Mouse (Mus musculus) small intestine, adult 2 months (tissue): ENCODE results near the gene Slc7a4. TPM values are rescaled to one million over a fixed set of nuclear protein-coding genes. Genes with fewer than 3 reads are reported as not detected.
"Not testable (repeated sequence)": the region's sequence is repeated elsewhere in the genome, so short reads cannot be mapped to it uniquely, and the experiment has no call there.

Source experiments
- H3K27ac ChIP-seq: fragments of 200-500 bp; 2 replicates; pipeline ENCODE4 v1.5.1; 2012; ENCODE audit warnings: low read depth, low read length, control low read depth, inconsistent platforms; ENCODE audit not compliant: insufficient read depth
- H3K27me3 ChIP-seq: fragments of 200-500 bp; 2 replicates; pipeline ENCODE4 v1.6.1; 2012; ENCODE audit warnings: mild to moderate bottlenecking, moderate library complexity, low read length, inconsistent platforms; ENCODE audit not compliant: control insufficient read depth, insufficient read depth
- H3K36me3 ChIP-seq: fragments of 200-500 bp; 2 replicates; pipeline ENCODE4 v1.6.1; 2012; ENCODE audit warnings: mild to moderate bottlenecking, low read length, control low read depth, inconsistent platforms; ENCODE audit not compliant: control insufficient read depth, insufficient read depth
- H3K4me1 ChIP-seq: fragments of 200-500 bp; 2 replicates; pipeline ENCODE4 v1.6.1; 2012; ENCODE audit warnings: low read length, inconsistent platforms, mixed read lengths; ENCODE audit not compliant: control insufficient read depth, insufficient read depth, insufficient read length
- H3K4me3 ChIP-seq: fragments of 200-500 bp; 2 replicates; pipeline ENCODE4 v1.5.1; 2012; ENCODE audit warnings: low read depth, mild to moderate bottlenecking, control low read depth, inconsistent platforms, low read length, moderate library complexity
- CTCF ChIP-seq: fragments of 200-500 bp; IDR thresholded peaks from 2 replicates; pipeline ENCODE4 v1.5.1; 2012; ENCODE audit warnings: low read depth, mild to moderate bottlenecking, control low read depth, inconsistent platforms, low read length, moderate library complexity, mixed read lengths; ENCODE audit not compliant: insufficient replicate concordance, insufficient read length; ENCODE audit errors: extremely low read depth
- POLR2A ChIP-seq: fragments of 200-500 bp; IDR thresholded peaks from 2 replicates; pipeline ENCODE4 v1.6.1; 2012; ENCODE audit warnings: low read depth, mild to moderate bottlenecking, control low read depth, inconsistent platforms, low read length, moderate library complexity
- WGBS: fragments of 180-500 bp; shearing (Covaris S2); methylation state at CpG from one replicate; pipeline ENCODE4 v1.1.7; 2018; 5-methylcytosine and 5-hydroxymethylcytosine counted together
- polyA plus RNA-seq: library from polyadenylated mRNA; depleted of rRNA; stranded (reverse); fragments of >200 nt; gene quantifications from 2 replicates; pipeline ENCODE4 v1.2.3, GENCODE M21; 2012

Slc7a4 gene
- polyA plus RNA-seq, 1 experiment = 13.5 TPM

GRCm38 (mm10) chr16:17561751-17562208, 21.2 kb downstream of the Slc7a4 start, which contains the start of gene P2rx6:
TSS of gene P2rx6 (plus strand) at chr16:17561885.
- H3K4me1 ChIP-seq = peaks cover 9% of the 10 kb centered on the region; the same call in 1 of the 2 replicates
- H3K4me3 ChIP-seq = peak within 1 kb of the TSS; percentile 45
- 15% methylated on average over 10 of the region's 10 CpGs for WGBS
- peak within 1 kb of the TSS; percentile 64 for H3K27ac ChIP-seq
- TF ChIP-seq CTCF = no peak
- TF ChIP-seq POLR2A = no peak
- no peaks in the 10 kb centered on the region for H3K27me3 ChIP-seq
- no peaks in the 10 kb centered on the region for H3K36me3 ChIP-seq

GRCm38 (mm10) chr16:17561128-17561750, 21.8 kb downstream of the Slc7a4 start, which contains the start of gene Lrrc74b:
TSS of gene Lrrc74b (minus strand) at chr16:17561247.
- no peaks in the 10 kb centered on the region for H3K27me3 ChIP-seq
- TF ChIP-seq CTCF (no peak), POLR2A (no peak; the same call in 1 of the 2 replicates)
- 3% methylated on average over 22 of the region's 22 CpGs for WGBS
- H3K27ac ChIP-seq = peak within 1 kb of the TSS; percentile 64
- peaks cover 9% of the 10 kb centered on the region; the same call in 1 of the 2 replicates for H3K4me1 ChIP-seq
- no peaks in the 10 kb centered on the region for H3K36me3 ChIP-seq
- peak within 1 kb of the TSS; percentile 45 for H3K4me3 ChIP-seq

GRCm38 (mm10) chr16:17559396-17560027, 23.5 kb downstream of the Slc7a4 start:
- WGBS = 79% methylated on average over 9 of the region's 9 CpGs
- no peak for TF ChIP-seq POLR2A
- TF ChIP-seq CTCF = no peak
- Histone ChIP-seq H3K36me3 (no peaks in the 10 kb centered on the region), H3K4me1 (peaks cover 9% of the 10 kb centered on the region; the same call in 1 of the 2 replicates), H3K4me3 (no peak overlapping the region), H3K27me3 (no peaks in the 10 kb centered on the region), H3K27ac (no peak overlapping the region)

DNA sequence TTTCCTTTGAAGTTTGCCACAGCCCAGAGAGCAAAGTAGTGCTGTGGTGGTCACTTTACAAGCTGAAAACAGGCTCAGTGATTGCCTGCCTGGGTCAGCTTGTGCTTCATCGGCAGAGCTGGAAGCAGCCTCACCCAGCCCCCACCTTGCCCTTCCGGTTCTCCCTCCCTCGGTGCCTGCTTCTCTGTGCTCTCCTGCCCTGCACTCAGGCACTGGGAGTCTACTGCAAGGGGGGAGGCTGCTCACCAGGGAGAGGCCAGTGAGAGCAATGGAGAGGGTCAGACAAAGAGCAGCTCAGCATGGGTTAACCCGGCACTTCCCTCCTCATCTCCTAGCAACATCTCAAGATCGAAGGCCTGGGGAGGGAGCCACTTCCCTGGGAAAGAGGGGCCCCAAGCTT, 24.2 kb downstream of the Slc7a4 start:
- Histone ChIP-seq H3K27me3 (no peaks in the 10 kb centered on the region), H3K4me3 (peak overlapping the region; percentile 18), H3K36me3 (no peaks in the 10 kb centered on the region), H3K4me1 (peaks cover 12% of the 10 kb centered on the region), H3K27ac (no peak overlapping the region)
- no peak for TF ChIP-seq POLR2A
- no peak for TF ChIP-seq CTCF
- 10% methylated on average over 5 of the region's 5 CpGs for WGBS

DNA sequence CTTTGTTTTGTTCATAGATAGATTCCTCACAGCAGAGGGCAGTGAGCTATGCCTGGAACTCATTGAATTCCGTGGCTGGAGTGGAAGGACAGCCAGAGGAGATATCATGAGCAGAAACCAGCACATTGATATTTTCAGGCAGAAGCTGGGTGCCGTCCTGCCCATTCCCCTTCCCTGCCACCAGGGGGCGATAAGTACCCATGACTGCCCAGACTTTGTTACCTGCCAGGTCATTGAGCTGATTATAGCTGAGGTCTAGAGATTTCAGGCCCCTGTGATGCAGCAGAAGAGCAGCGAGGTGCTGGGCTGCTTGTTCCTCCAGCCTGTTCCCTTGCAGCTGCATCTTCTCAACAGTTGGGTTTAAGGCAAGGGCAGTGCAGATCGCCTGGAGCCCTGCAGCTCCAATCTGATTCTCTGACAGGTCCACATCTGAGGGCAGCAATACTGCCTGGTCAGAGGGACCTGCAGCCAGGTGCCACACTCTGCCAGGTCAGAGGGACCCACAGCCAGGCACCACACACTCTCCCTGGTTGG, 25.0 kb downstream of the Slc7a4 start:
- TF ChIP-seq CTCF = peak; percentile 97; the same call in 1 of the 2 replicates
- TF ChIP-seq POLR2A = no peak
- 4% methylated on average over 5 of the region's 5 CpGs for WGBS

GRCm38 (mm10) chr16:17556907-17557306, 26.1 kb downstream of the Slc7a4 start:
- TF ChIP-seq POLR2A (no peak), CTCF (no peak)
- Histone ChIP-seq H3K27me3 (no peaks in the 10 kb centered on the region), H3K4me1 (peaks cover 12% of the 10 kb centered on the region), H3K36me3 (no peaks in the 10 kb centered on the region), H3K4me3 (no peak overlapping the region), H3K27ac (no peak overlapping the region)
- 54% methylated on average over 4 of the region's 4 CpGs for WGBS

More for the DNA sequence above, 25.0 kb downstream of the Slc7a4 start:
- Histone ChIP-seq H3K27ac (no peak overlapping the region), H3K4me3 (no peak overlapping the region), H3K4me1 (peaks cover 12% of the 10 kb centered on the region), H3K36me3 (no peaks in the 10 kb centered on the region), H3K27me3 (no peaks in the 10 kb centered on the region)

GRCm38 (mm10) chr16:17556180-17556579, 26.8 kb downstream of the Slc7a4 start:
- TF ChIP-seq POLR2A (no peak), CTCF (no peak)
- H3K36me3 ChIP-seq = no peaks in the 10 kb centered on the region

DNA sequence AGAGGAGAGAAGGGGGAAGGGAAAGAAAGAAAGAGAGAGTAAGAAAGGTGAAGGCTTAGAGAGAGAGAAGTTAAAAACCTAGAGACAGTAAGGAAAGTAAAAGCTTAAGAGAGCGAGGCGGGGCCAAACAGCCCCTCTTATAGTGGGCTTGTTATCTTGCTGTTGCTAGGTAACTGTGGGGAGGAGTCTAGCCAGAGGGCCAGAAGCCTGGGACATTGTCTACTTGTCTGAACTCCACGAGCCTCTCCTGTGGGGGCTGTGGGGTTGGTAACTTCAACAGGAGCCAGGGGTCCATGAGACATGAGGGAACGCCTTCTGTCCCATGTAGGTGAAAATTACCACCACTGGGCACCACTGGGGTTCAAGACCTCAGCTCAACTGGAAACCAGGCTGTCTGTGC, 28.3 kb downstream of the Slc7a4 start:
- not testable (repeated sequence) for H3K27ac ChIP-seq, H3K4me1 ChIP-seq, H3K4me3 ChIP-seq, H3K27me3 ChIP-seq, H3K36me3 ChIP-seq
- 37% methylated on average over 4 of the region's 4 CpGs for WGBS

More at GRCm38 (mm10) chr16:17556180-17556579, 26.8 kb downstream of the Slc7a4 start:
- Histone ChIP-seq H3K4me1 (peaks cover 12% of the 10 kb centered on the region), H3K27ac (no peak overlapping the region), H3K4me3 (no peak overlapping the region), H3K27me3 (no peaks in the 10 kb centered on the region)
- 85% methylated on average over 4 of the region's 4 CpGs for WGBS
